Mouse (Mus musculus) hindbrain, embryonic 14.5 days (tissue): ENCODE measurements at regions not wholly inside any gene's neighbourhood (a gene's known extent, or its start where the extent isn't known, plus 50 kb on each side); places are given as distances from the start of the nearest gene placed in this dataset.
"Not testable (repeated sequence)": the region's sequence is repeated elsewhere in the genome, so short reads cannot be mapped to it uniquely, and the experiment has no call there.

Experiments used
- ATAC-seq: fragments of 200-750 bp; cut with Nextera tagmentation; 2 replicates; pipeline ENCODE4 v1.8.0; 2017; ENCODE audit warnings: moderate number of reproducible peaks, mild to moderate bottlenecking, moderate TSS enrichment, moderate library complexity; ENCODE audit not compliant: low FRiP score
- DNase-seq: peaks from one replicate; pipeline ENCODE4 v3.0.0-alpha.2; 2015; ENCODE audit warnings: low spot score
- H3K27ac ChIP-seq: fragments of 300-500 bp; sonication (generic); 2 replicates; pipeline ENCODE4 v1.5.1; 2014; ENCODE audit warnings: mild to moderate bottlenecking, moderate library complexity
- H3K27me3 ChIP-seq: fragments of 300-500 bp; sonication (generic); 2 replicates; pipeline ENCODE4 v1.6.1; 2014; ENCODE audit warnings: mild to moderate bottlenecking, low read length, mixed read lengths; ENCODE audit not compliant: control insufficient read depth, insufficient read depth
- H3K36me3 ChIP-seq: fragments of 300-500 bp; sonication (generic); replicated peaks from 2 replicates; pipeline ENCODE4 v1.6.1; 2014; ENCODE audit not compliant: control insufficient read depth, insufficient read depth
- H3K4me1 ChIP-seq: fragments of 300-500 bp; sonication (generic); replicated peaks from 2 replicates; pipeline ENCODE4 v1.6.1; 2014; ENCODE audit warnings: antibody characterized with exemption, low read length, mixed read lengths; ENCODE audit not compliant: control insufficient read depth, insufficient read depth
- H3K4me2 ChIP-seq: fragments of 300-500 bp; sonication (generic); replicated peaks from 2 replicates; pipeline ENCODE4 v1.6.1; 2014; ENCODE audit warnings: mild to moderate bottlenecking, moderate library complexity
- H3K4me3 ChIP-seq: fragments of 300-500 bp; sonication (generic); replicated peaks from 2 replicates; pipeline ENCODE4 v1.5.1; 2014; ENCODE audit warnings: mild to moderate bottlenecking, low read length
- H3K9ac ChIP-seq: fragments of 300-500 bp; sonication (generic); 2 replicates; pipeline ENCODE4 v1.6.1; 2014
- H3K9me3 ChIP-seq: fragments of 300-500 bp; sonication (generic); 2 replicates; pipeline ENCODE4 v1.6.1; 2016; ENCODE audit warnings: low read length; ENCODE audit not compliant: control insufficient read depth
- WGBS: fragments of 180-500 bp; shearing (Covaris S2); extraction: QIAGEN DNeasy Blood & Tissue Kit; methylation state at CpG from one replicate; pipeline ENCODE4 v1.1.7; 2014; 5-methylcytosine and 5-hydroxymethylcytosine counted together

- Histone ChIP-seq H3K9me3 (no peaks in the 10 kb centered on the region), H3K27ac (no peak overlapping the region), H3K27me3 (no peaks in the 10 kb centered on the region), H3K4me3 (no peak overlapping the region), H3K9ac (no peak overlapping the region), H3K4me1 (no peaks in the 10 kb centered on the region), H3K36me3 (no peaks in the 10 kb centered on the region), H3K4me2 (no peak overlapping the region)
- 77% methylated on average over 9 of the region's 9 CpGs for WGBS
- DNase-seq (no peak), ATAC-seq (no peak)
These were observed 115.2 kb downstream of the Pmp22 start for GRCm38 (mm10) chr11:63243906-63244416.

GRCm38 (mm10) chr11:63245041-63245440 lies 116.3 kb downstream of the Pmp22 start:
- H3K36me3 ChIP-seq, result no peaks in the 10 kb centered on the region
- H3K4me1 ChIP-seq, result peaks cover 4% of the 10 kb centered on the region; the same call in 1 of the 2 replicates
- no peak overlapping the region for H3K27ac ChIP-seq
- no peaks in the 10 kb centered on the region for H3K27me3 ChIP-seq
- DNase-seq, result no peak
- no peak overlapping the region for H3K9ac ChIP-seq
- H3K9me3 ChIP-seq, result no peaks in the 10 kb centered on the region
- no peak overlapping the region for H3K4me3 ChIP-seq
- no peak overlapping the region for H3K4me2 ChIP-seq
- 80% methylated on average over 6 of the region's 6 CpGs for WGBS
- no peak for ATAC-seq

- H3K9ac ChIP-seq, result no peak overlapping the region
- peaks cover 10% of the 10 kb centered on the region; the same call in 1 of the 2 replicates for H3K4me1 ChIP-seq
- ATAC-seq (no peak), DNase-seq (no peak)
- H3K27ac ChIP-seq, result no peak overlapping the region
- no peak overlapping the region for H3K4me2 ChIP-seq
- 37% methylated on average over 9 of the region's 9 CpGs for WGBS
- no peaks in the 10 kb centered on the region for H3K9me3 ChIP-seq
- no peak overlapping the region for H3K4me3 ChIP-seq
- no peaks in the 10 kb centered on the region for H3K36me3 ChIP-seq
- no peaks in the 10 kb centered on the region for H3K27me3 ChIP-seq
These were observed 117.4 kb downstream of the Pmp22 start for GRCm38 (mm10) chr11:63246052-63246661.

GRCm38 (mm10) chr11:63252012-63252856 lies 123.5 kb downstream of the Pmp22 start:
- 73% methylated on average over 8 of the region's 8 CpGs for WGBS
- ATAC-seq (no peak), DNase-seq (no peak)
- Histone ChIP-seq H3K4me1 (peaks cover 10% of the 10 kb centered on the region; the same call in 1 of the 2 replicates), H3K9me3 (no peaks in the 10 kb centered on the region), H3K27me3 (no peaks in the 10 kb centered on the region), H3K4me2 (no peak overlapping the region), H3K9ac (no peak overlapping the region), H3K4me3 (no peak overlapping the region), H3K36me3 (no peaks in the 10 kb centered on the region), H3K27ac (no peak overlapping the region)

- DNase-seq (no peak), ATAC-seq (no peak)
- H3K9ac ChIP-seq, result no peak overlapping the region
- no peak overlapping the region for H3K4me2 ChIP-seq
- H3K4me3 ChIP-seq, result no peak overlapping the region
- H3K9me3 ChIP-seq, result no peaks in the 10 kb centered on the region
- 42% methylated on average over 5 of the region's 5 CpGs for WGBS
- H3K36me3 ChIP-seq, result no peaks in the 10 kb centered on the region
- peak overlapping the region; percentile 26 for H3K27ac ChIP-seq
- peaks cover 10% of the 10 kb centered on the region; the same call in 1 of the 2 replicates for H3K4me1 ChIP-seq
- no peaks in the 10 kb centered on the region for H3K27me3 ChIP-seq
These were observed 124.3 kb downstream of the Pmp22 start for GRCm38 (mm10) chr11:63252968-63253602.

- H3K36me3 ChIP-seq, result no peaks in the 10 kb centered on the region
- H3K9me3 ChIP-seq, result no peaks in the 10 kb centered on the region
- no peak overlapping the region for H3K27ac ChIP-seq
- H3K4me3 ChIP-seq, result no peak overlapping the region
- H3K9ac ChIP-seq, result no peak overlapping the region
- WGBS, result 59% methylated on average over 9 of the region's 9 CpGs
- H3K4me2 ChIP-seq, result no peak overlapping the region
- H3K27me3 ChIP-seq, result no peaks in the 10 kb centered on the region
- ATAC-seq, result no peak
- peaks cover 8% of the 10 kb centered on the region; the same call in 1 of the 2 replicates for H3K4me1 ChIP-seq
- peak; percentile 41 for DNase-seq
These were observed 135.8 kb downstream of the Pmp22 start for GRCm38 (mm10) chr11:63264432-63265061.

- H3K4me3 ChIP-seq, result not testable (repeated sequence)
- WGBS, result 97% methylated on average over 2 of the region's 2 CpGs
- peaks cover 13% of the 10 kb centered on the region; the same call in 1 of the 2 replicates for H3K4me1 ChIP-seq
These were observed 137.5 kb downstream of the Pmp22 start for GRCm38 (mm10) chr11:63266290-63266689.

GRCm38 (mm10) chr11:63276641-63277040 lies 147.9 kb downstream of the Pmp22 start:
- DNase-seq, result no peak
- Histone ChIP-seq H3K27me3 (peaks cover 5% of the 10 kb centered on the region), H3K4me3 (no peak overlapping the region), H3K36me3 (no peaks in the 10 kb centered on the region), H3K9me3 (no peaks in the 10 kb centered on the region), H3K9ac (no peak overlapping the region), H3K27ac (no peak overlapping the region), H3K4me1 (no peaks in the 10 kb centered on the region), H3K4me2 (no peak overlapping the region)
- WGBS, result 77% methylated on average over 5 of the region's 5 CpGs
- no peak for ATAC-seq

More at GRCm38 (mm10) chr11:63266290-63266689, 137.5 kb downstream of the Pmp22 start:
- H3K36me3 ChIP-seq, H3K27ac ChIP-seq, ATAC-seq, H3K4me2 ChIP-seq, H3K27me3 ChIP-seq, DNase-seq, H3K9ac ChIP-seq, H3K9me3 ChIP-seq: not testable (repeated sequence)

GRCm38 (mm10) chr11:63281839-63282238 lies 153.1 kb downstream of the Pmp22 start:
- Histone ChIP-seq H3K4me2 (no peak overlapping the region), H3K36me3 (no peaks in the 10 kb centered on the region), H3K9me3 (no peaks in the 10 kb centered on the region), H3K4me3 (no peak overlapping the region), H3K27me3 (no peaks in the 10 kb centered on the region), H3K4me1 (no peaks in the 10 kb centered on the region), H3K9ac (no peak overlapping the region), H3K27ac (no peak overlapping the region)
- ATAC-seq (no peak), DNase-seq (no peak)
- 93% methylated on average over 5 of the region's 5 CpGs for WGBS
